Mouse (Mus musculus) midbrain, embryonic 11.5 days (tissue): Measurements from ENCODE around the gene Kcnj9. TPM values are rescaled to one million over a fixed set of nuclear protein-coding genes. Genes with fewer than 3 reads are reported as not detected.

Experiments
- ATAC-seq: fragments of 200-750 bp; cut with Nextera tagmentation; 2 replicates; pipeline ENCODE4 v1.8.0; 2017; ENCODE audit warnings: moderate TSS enrichment, moderate library complexity; ENCODE audit not compliant: low FRiP score
- DNase-seq: peaks from one replicate; pipeline ENCODE4 v3.0.0; 2015; ENCODE audit warnings: low spot score; ENCODE audit errors: missing footprints
- H3K27ac ChIP-seq: fragments of 300-500 bp; sonication (generic); 2 replicates; pipeline ENCODE4 v1.5.1; 2014; ENCODE audit warnings: low read depth, low read length
- H3K27me3 ChIP-seq: fragments of 300-500 bp; sonication (generic); 2 replicates; pipeline ENCODE4 v1.6.1; 2014; ENCODE audit warnings: mild to moderate bottlenecking, low read length, moderate library complexity, mixed read lengths; ENCODE audit not compliant: control insufficient read depth, insufficient read depth
- H3K36me3 ChIP-seq: fragments of 300-500 bp; sonication (generic); 2 replicates; pipeline ENCODE4 v1.6.1; 2014; ENCODE audit warnings: mild to moderate bottlenecking, low read length, moderate library complexity, mixed read lengths; ENCODE audit not compliant: control insufficient read depth, insufficient read depth
- H3K4me1 ChIP-seq: fragments of 300-500 bp; sonication (generic); 2 replicates; pipeline ENCODE4 v1.6.1; 2014; ENCODE audit warnings: low read length; ENCODE audit not compliant: control insufficient read depth, insufficient read depth
- H3K4me2 ChIP-seq: fragments of 300-500 bp; sonication (generic); 2 replicates; pipeline ENCODE4 v1.6.1; 2014; ENCODE audit warnings: mild to moderate bottlenecking, moderate library complexity
- H3K4me3 ChIP-seq: fragments of 300-500 bp; sonication (generic); 2 replicates; pipeline ENCODE4 v1.5.1; 2014; ENCODE audit warnings: low read depth, low read length
- H3K9ac ChIP-seq: fragments of 300-500 bp; sonication (generic); 2 replicates; pipeline ENCODE4 v1.6.1; 2014; ENCODE audit warnings: low read length
- H3K9me3 ChIP-seq: fragments of 300-500 bp; sonication (generic); 2 replicates; pipeline ENCODE4 v1.6.1; 2016; ENCODE audit warnings: low read length; ENCODE audit not compliant: control insufficient read depth
- WGBS: fragments of 180-500 bp; shearing (Covaris S2); extraction: QIAGEN DNeasy Blood & Tissue Kit; methylation state at CpG from one replicate; pipeline ENCODE4 v1.1.7; 2014; 5-methylcytosine and 5-hydroxymethylcytosine counted together
- polyA plus RNA-seq: library from polyadenylated mRNA; unstranded; fragments of >200 nt; fragmentation: Nextera tagmentation; extraction: Ambion mirVana; gene quantifications from 2 replicates; pipeline ENCODE4 v1.2.1, GENCODE M21; 2014

Kcnj9 gene
- polyA plus RNA-seq, 1 experiment from 2014 or later, result 0.37 TPM

GRCm38 (mm10) chr1:172319346-172319745 is 9.8 kb downstream of the Kcnj9 start:
- WGBS, result 85% methylated on average over 7 of the region's 7 CpGs
- Histone ChIP-seq H3K36me3 (peaks cover 7% of the 10 kb centered on the region; the same call in 1 of the 2 replicates), H3K9ac (no peak overlapping the region), H3K9me3 (no peaks in the 10 kb centered on the region), H3K4me3 (no peak overlapping the region), H3K4me2 (no peak overlapping the region), H3K27ac (peak overlapping the region; percentile 48; the same call in 1 of the 2 replicates), H3K27me3 (peaks cover 4% of the 10 kb centered on the region), H3K4me1 (peaks cover 26% of the 10 kb centered on the region)
- ATAC-seq (no peak), DNase-seq (no peak)

GRCm38 (mm10) chr1:172318424-172319035 is 10.6 kb downstream of the Kcnj9 start:
- DNase-seq, result no peak
- WGBS, result 85% methylated on average over 19 of the region's 19 CpGs
- no peak for ATAC-seq
- H3K27me3 ChIP-seq, result peaks cover 4% of the 10 kb centered on the region
- H3K4me3 ChIP-seq, result no peak overlapping the region
- no peaks in the 10 kb centered on the region for H3K9me3 ChIP-seq
- no peak overlapping the region for H3K9ac ChIP-seq
- H3K4me1 ChIP-seq, result peaks cover 30% of the 10 kb centered on the region
- H3K36me3 ChIP-seq, result peaks cover 7% of the 10 kb centered on the region; the same call in 1 of the 2 replicates
- H3K27ac ChIP-seq, result no peak overlapping the region
- no peak overlapping the region for H3K4me2 ChIP-seq

DNA sequence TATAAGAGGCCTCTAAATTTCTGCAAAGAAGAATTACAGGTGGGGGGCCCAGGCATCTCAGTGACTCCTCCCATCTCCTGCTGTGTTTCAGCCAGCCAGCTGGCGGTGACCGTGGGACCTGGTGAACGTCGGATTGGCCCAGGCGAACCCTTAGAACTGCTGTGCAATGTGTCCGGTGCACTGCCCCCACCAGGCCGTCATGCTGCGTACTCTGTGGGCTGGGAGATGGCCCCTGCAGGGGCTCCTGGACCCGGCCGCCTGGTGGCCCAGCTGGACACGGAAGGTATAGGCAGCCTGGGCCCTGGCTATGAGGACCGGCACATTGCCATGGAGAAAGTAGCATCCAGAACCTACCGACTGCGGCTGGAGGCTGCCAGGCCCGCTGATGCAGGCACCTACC is 11.2 kb downstream of the Kcnj9 start:
- Histone ChIP-seq H3K27me3 (peaks cover 4% of the 10 kb centered on the region), H3K4me2 (no peak overlapping the region), H3K9me3 (no peaks in the 10 kb centered on the region), H3K4me1 (peaks cover 28% of the 10 kb centered on the region), H3K27ac (no peak overlapping the region), H3K36me3 (peaks cover 7% of the 10 kb centered on the region; the same call in 1 of the 2 replicates), H3K4me3 (no peak overlapping the region), H3K9ac (no peak overlapping the region)
- no peak for DNase-seq
- 49% methylated on average over 15 of the region's 15 CpGs for WGBS
- no peak for ATAC-seq

DNA sequence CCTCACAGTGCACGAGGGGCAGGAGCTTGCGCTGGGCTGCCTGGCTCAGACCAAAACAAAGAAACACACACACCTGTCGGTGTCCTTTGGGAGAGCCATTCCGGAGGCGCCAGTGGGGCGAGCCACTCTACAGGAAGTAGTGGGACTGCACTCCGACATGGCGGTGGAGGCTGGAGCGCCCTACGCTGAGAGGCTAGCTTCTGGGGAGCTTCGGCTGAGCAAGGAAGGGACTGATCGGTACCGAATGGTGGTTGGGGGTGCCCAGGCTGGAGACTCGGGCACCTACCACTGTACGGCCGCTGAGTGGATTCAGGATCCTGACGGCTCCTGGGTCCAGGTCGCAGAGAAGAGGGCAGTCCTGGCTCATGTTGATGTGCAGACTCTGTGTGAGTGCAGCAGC is 11.7 kb downstream of the Kcnj9 start:
- H3K9me3 ChIP-seq, result no peaks in the 10 kb centered on the region
- peaks cover 7% of the 10 kb centered on the region; the same call in 1 of the 2 replicates for H3K36me3 ChIP-seq
- no peak for ATAC-seq
- no peak overlapping the region for H3K4me3 ChIP-seq
- WGBS, result 56% methylated on average over 18 of the region's 18 CpGs
- H3K4me1 ChIP-seq, result peaks cover 26% of the 10 kb centered on the region
- H3K4me2 ChIP-seq, result no peak overlapping the region
- H3K27me3 ChIP-seq, result peaks cover 4% of the 10 kb centered on the region
- DNase-seq, result no peak
- H3K27ac ChIP-seq, result no peak overlapping the region; the same call in 1 of the 2 replicates
- no peak overlapping the region for H3K9ac ChIP-seq

DNA sequence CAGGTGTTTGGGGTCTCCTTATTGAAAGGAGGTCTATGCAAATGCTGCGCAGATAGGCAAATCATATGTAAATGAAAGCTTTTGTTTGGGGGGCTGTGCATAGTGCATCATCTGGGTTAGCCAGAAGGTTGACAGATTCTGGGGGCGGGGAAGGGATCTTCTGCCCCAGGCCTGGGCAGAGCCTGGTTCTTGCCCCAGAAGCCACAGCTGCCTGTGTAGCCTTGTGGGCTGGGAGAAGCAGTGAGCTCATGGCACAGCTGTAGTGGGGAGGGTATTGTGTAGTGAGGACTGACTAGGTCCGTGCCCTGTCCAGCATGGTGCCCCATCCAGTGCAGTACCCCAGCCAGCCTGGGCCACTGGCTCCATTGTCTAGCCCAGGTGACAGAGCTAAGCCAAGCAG is 14.2 kb downstream of the Kcnj9 start:
- 60% methylated on average over 3 of the region's 3 CpGs for WGBS
- H3K4me3 ChIP-seq, result no peak overlapping the region
- peaks cover 7% of the 10 kb centered on the region; the same call in 1 of the 2 replicates for H3K36me3 ChIP-seq
- H3K27me3 ChIP-seq, result no peaks in the 10 kb centered on the region; the same call in 1 of the 2 replicates
- 0 out of 2 replicates have a peak overlapping the region, but pooled peaks have one; percentile 25 for H3K9ac ChIP-seq
- peak overlapping the region; percentile 61 for H3K27ac ChIP-seq
- H3K4me2 ChIP-seq, result 0 out of 2 replicates have a peak overlapping the region, but pooled peaks have one; percentile 13
- peaks cover 32% of the 10 kb centered on the region for H3K4me1 ChIP-seq
- H3K9me3 ChIP-seq, result no peaks in the 10 kb centered on the region
- peak; percentile 82 for DNase-seq
- ATAC-seq, result peak; percentile 12

GRCm38 (mm10) chr1:172313613-172314411 is 15.3 kb downstream of the Kcnj9 start:
- no peak for ATAC-seq
- 67% methylated on average over 10 of the region's 10 CpGs for WGBS
- H3K4me1 ChIP-seq, result peaks cover 34% of the 10 kb centered on the region

GRCm38 (mm10) chr1:172312768-172313561 is 16.2 kb downstream of the Kcnj9 start:
- Histone ChIP-seq H3K4me3 (peak overlapping the region; percentile 72), H3K9me3 (no peaks in the 10 kb centered on the region), H3K4me1 (peaks cover 34% of the 10 kb centered on the region), H3K4me2 (peak overlapping the region; percentile 88), H3K27me3 (no peaks in the 10 kb centered on the region; the same call in 1 of the 2 replicates), H3K36me3 (0 out of 2 replicates have a peak, but pooled peaks cover 4% of the 10 kb centered on the region), H3K27ac (no peak overlapping the region), H3K9ac (peak overlapping the region; percentile 73)
- WGBS, result 17% methylated on average over 16 of the region's 16 CpGs
- DNase-seq, result peak; percentile 81
- ATAC-seq, result peak; percentile 1; the same call in 1 of the 2 replicates

More at GRCm38 (mm10) chr1:172313613-172314411, 15.3 kb downstream of the Kcnj9 start:
- H3K27me3 ChIP-seq, result no peaks in the 10 kb centered on the region; the same call in 1 of the 2 replicates
- no peak overlapping the region; the same call in 1 of the 2 replicates for H3K27ac ChIP-seq
- peak overlapping the region; percentile 88 for H3K4me2 ChIP-seq
- DNase-seq, result peak; percentile 80
- peak overlapping the region; percentile 72; the same call in 1 of the 2 replicates for H3K4me3 ChIP-seq
- no peaks in the 10 kb centered on the region for H3K9me3 ChIP-seq
- peak overlapping the region; percentile 5; the same call in 1 of the 2 replicates for H3K9ac ChIP-seq
- H3K36me3 ChIP-seq, result 0 out of 2 replicates have a peak, but pooled peaks cover 5% of the 10 kb centered on the region

GRCm38 (mm10) chr1:172311921-172312767 is 17.0 kb downstream of the Kcnj9 start:
- DNase-seq (peak; percentile 98), ATAC-seq (peak; percentile 79)
- Histone ChIP-seq H3K27ac (peak overlapping the region; percentile 41; the same call in 1 of the 2 replicates), H3K4me2 (peak overlapping the region; percentile 88), H3K9me3 (no peaks in the 10 kb centered on the region), H3K4me1 (peaks cover 35% of the 10 kb centered on the region), H3K36me3 (no peaks in the 10 kb centered on the region), H3K4me3 (peak overlapping the region; percentile 72), H3K27me3 (no peaks in the 10 kb centered on the region; the same call in 1 of the 2 replicates), H3K9ac (peak overlapping the region; percentile 73)
- WGBS, result under 1% methylated on average over 46 of the region's 55 CpGs
